Mouse (Mus musculus) activated CD4-positive, CD25-positive, alpha-beta regulatory T cell, adult 4 months (primary cell): Measurements from ENCODE around the gene Pdik1l. TPM values are rescaled to one million over a fixed set of nuclear protein-coding genes. Genes with fewer than 3 reads are reported as not detected.

Source experiments
- ATAC-seq: one replicate; pipeline ENCODE4 v1.8.0; 2017
- polyA plus RNA-seq, 2 experiments: library from polyadenylated mRNA; unstranded; fragments of 100-300 nt; shearing (Covaris generic); gene quantifications; one replicate each; pipeline ENCODE4 v1.2.1; 2017

The Pdik1l gene
- polyA plus RNA-seq = 10 to 100 TPM; 17.2 to 19.1 TPM

DNA sequence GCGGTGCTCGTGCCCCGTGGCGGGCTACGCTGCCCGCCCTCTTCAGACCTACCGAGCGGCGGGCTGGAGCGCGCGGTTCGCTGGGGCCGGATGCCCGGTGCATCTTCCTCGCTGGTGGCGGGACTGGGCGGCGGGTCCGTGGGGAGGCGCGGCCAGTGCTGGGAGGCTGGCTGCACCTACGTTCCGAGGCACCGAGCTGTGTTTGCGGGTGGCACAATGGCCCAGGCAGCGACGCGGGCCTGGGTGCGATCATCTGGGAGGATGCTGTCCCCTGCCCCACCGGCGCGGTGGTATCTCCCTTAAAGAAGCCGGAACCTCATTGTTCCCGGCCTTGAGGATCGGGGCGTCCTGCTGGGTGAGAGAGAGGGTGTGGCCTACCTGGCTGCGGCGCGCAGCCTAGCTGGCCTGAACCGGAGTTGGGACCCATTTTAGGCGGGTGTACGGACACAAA, at the start of gene Pdik1l:
Gene Pdik1l (minus strand): TSS at position 321 of the 451 bp plus-strand sequence.
- peak; percentile 76 for ATAC-seq

- no peak for ATAC-seq
Measured at GRCm38 (mm10) chr4:134330281-134330680, 42.6 kb upstream of the Pdik1l start.

DNA sequence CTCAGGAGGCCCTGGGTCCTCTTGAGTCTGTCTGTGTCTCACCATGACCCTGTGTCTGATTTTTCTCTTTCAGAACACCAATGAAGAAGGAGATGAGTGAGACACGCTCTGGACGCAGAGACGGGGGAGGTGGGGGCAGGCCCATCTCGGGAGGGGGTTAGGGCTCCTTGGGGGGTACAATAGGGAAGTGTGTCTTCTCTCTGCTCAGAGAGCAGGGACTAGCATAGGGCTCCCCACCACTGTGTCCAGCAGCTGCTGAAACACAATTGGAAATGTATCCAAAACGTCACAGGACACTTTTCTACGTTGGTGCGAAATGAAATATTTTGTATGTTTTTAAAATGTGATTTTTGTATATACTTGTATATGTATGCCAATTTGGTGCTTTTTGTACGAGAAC, 41.1 kb upstream of the Pdik1l start:
- ATAC-seq = no peak

DNA sequence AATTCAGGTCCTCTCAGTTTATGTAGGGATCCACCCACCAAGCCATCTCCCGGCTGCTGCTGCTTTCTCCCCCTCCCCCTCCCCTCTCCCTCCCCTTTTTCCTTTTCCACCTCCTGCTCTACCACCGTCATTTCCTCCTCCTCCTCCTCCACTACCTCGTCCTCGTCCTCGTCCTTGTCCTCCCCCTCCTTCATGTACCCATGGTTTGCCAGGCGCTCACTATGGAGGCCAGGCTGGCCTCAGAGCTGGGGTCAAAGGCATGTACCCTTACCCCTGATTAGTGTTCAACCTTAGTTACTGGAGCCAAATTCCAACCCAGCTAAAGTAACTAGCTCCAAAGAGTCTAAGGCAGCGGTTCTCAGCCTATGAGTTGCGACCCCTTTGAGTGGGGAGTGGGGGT, 40.5 kb upstream of the Pdik1l start:
- no peak for ATAC-seq

DNA sequence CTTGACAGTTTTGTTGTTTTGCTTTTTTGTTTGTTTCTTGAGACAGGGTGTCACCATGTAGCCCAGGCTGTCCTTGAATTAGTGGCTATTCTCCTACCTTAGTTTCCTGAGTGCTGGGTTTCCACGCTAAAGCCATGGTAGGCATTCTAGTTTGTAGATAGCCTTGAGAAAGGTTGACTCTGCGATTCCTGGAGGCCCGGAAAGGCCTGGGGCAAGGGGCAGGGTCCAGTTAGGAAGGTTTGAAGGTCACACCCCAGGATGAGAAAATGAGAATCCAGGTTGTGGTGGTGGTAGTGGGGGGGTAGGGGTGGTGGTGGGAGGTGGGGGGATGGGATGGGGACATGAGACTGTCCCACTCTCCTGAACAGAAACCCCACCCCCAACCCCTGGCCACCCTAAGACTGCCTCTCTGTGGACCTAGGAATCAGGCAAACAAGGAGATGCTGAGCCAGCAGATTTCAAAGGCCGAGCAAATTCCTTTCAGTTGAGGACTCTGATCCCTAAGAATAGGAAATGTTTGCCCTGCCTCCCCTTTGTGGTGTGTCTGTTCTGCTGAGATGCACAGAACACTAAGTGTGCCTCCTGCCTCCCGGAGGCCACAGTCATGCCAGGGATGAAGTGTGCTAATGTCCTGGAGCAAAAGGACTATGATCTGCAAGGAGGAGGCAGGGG, 39.3 kb upstream of the Pdik1l start:
- ATAC-seq = no peak

DNA sequence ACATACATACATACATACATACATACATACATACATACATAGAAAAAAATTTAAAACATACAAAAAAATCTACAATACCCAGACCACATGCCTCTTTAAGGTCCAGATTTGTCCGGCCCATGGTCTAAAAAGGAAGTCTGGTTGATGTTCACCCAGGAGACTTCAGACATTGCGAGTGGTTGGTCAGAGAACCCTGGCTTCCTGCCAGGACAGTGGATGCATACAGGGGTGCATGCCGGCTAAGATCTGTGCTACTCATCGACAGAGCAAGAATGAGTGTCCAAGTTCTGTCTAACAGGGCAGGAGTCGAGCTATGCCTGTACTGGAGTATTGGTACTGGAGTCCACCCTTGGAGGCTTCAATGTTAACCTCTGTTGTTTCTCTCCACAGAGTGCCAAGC, 37.0 kb upstream of the Pdik1l start:
- no peak for ATAC-seq

DNA sequence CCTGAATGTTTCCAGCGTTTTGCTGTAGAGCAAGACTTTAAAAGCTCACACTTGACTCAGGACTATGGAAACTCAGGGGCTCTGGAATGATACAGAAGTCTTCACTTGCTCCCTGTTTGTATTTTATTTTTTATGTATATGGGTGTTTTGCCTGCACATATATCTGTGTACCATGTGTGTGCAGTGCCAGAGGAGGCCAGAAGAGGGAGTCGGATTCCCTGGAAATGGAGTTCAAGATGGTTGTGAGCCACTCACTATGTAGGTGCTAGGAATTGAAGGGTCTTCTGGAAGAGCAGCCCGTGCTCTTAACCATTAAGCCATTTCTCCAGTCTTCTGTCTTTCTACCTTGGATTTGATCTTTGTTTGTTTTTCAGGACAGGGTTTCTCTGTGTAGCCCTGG, 33.8 kb upstream of the Pdik1l start:
- no peak for ATAC-seq

DNA sequence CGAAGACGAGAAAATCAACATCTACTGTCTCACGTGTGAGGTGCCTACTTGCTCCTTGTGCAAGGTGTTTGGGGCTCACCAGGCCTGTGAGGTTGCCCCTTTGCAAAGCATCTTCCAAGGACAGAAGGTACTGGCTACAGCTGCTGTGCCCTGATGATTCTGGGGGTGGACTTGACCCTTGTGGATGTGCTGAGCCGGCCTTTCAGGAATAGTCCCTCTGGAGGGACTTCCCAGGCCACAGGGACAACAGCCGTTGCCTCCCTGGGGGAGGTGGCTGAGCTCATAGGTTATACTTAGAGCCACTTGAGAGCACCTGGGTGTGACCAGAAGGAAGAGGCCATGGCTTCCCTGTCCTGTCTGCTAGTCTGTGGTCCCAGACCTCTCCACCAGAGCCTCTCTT, 32.0 kb upstream of the Pdik1l start:
- no peak for ATAC-seq

GRCm38 (mm10) chr4:134319074-134319473, 31.4 kb upstream of the Pdik1l start:
- ATAC-seq = no peak

DNA sequence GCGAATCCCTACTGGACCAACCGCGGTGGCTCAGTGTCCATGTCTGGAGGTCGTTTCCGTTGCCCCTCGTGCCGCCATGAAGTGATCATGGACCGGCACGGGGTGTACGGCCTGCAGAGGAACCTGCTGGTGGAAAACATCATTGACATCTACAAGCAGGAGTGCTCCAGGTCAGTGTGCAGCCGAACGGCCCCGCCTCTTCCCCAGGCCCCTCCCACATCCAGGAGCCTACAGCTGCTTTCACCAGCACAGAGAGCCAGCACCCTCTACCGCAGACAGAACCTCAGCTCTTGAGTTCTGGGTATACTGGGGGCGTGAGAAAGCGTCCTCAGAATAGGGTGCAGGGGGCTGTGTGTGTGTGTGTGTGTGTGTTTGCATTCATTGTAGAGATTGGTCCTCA, 28.7 kb upstream of the Pdik1l start:
- ATAC-seq = no peak

GRCm38 (mm10) chr4:134315470-134315869, 27.8 kb upstream of the Pdik1l start:
- ATAC-seq = no peak

- ATAC-seq = no peak
Measured at GRCm38 (mm10) chr4:134314876-134315275, 27.2 kb upstream of the Pdik1l start, which contains the start of gene Trim63. Gene Trim63, plus strand, starts transcription at chr4:134315120.

DNA sequence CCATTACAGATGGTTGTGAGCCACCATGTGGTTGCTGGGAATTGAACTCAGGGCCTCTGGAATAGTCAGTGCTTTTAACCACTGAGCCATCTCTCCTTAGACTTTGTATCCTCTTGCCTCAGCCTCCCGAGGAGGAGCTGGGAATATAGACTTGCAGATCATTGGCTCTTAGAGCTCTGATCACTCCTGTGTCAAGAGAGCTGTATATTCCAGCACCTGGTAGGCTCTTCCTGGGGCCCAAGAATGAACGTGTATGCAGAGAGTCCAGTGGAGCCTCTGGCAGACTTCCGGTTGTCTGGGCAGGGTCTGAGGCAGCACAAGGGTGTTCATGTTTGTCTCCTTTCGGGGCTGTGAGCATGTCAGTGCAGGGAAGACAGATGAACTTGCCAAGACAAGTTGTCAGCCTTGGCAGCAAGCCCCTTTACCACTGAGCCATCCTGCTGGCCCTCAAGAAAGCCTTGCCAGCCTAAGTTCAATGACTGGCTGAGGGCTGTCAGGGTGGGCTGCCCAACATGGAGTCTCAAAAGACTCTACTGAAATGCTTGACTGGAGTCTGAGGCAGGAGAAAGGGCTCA, 26.5 kb upstream of the Pdik1l start:
- ATAC-seq = no peak

DNA sequence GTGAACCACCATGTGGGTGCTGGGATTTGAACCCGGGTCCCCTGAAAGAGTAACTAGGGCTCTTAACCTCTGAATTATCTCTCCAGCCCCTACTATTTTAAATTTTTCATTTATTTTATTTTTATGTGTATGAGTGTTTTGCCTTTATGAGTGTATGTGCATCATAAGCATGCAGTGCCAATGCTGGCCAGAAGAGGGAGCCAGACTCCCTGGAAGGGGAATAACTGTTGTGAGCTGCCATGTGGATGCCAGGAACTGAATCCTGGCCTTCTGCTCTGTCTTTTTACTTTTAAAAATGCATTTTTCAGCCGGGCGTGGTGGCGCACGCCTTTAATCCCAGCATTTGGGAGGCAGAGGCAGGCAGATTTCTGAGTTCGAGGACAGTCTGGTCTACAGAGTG, 25.2 kb upstream of the Pdik1l start:
- ATAC-seq = no peak

GRCm38 (mm10) chr4:134312341-134312740, 24.6 kb upstream of the Pdik1l start:
- ATAC-seq = no peak

GRCm38 (mm10) chr4:134311784-134312183, 24.1 kb upstream of the Pdik1l start:
- ATAC-seq = no peak

DNA sequence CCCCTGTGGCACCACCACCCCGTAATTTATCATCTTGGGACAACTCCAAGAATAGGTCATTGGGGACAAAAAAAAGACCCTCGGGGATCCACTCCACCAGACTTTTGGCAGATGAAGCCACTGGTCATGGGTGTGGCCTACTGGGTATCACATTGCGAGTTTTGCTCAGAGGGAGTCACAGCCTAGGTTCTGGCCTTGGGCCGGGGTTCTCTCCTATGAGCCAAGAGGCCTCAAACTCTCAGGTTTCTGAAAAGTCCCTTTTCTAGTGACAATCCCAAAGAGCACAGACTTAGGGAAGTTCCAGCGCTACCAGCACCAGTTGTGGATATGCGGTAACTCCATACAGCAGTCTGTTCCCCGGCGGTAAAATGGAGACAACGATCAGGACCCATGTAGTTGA, 23.0 kb upstream of the Pdik1l start:
- no peak for ATAC-seq

GRCm38 (mm10) chr4:134310106-134310505, 22.4 kb upstream of the Pdik1l start:
- no peak for ATAC-seq

DNA sequence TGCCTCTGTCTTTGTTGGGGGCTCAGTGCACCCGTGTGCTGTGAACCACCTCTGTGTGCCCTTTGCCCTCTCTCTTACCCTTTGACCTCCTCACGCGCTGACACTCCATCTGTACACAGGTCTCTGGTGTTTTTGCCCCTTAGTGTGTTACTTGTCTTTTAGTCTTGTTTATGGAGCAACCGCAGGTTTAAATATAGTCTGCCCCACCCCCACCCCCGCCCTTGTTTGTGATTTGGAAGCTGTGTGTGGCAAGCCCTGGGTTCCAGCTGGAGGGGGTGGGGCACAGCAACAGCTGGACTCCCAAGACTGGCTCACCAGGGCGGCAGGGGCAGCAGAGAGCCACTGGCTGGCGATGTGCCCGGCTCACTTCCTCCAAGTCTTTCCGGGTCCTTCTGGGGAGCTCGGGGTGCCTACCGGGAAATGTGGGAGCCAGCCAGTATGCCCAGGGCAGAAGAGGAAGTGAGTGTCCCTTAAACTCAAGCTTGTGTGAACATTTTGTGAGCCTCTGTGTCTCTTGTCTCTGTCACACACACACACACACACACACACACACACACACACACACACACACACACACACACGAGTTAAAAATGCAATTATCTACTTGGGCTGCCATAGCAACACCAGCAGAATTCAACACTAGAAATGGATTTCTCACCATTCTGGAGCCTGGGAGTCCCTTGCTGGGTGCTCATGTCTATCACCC, 19.8 kb upstream of the Pdik1l start:
- ATAC-seq = no peak

DNA sequence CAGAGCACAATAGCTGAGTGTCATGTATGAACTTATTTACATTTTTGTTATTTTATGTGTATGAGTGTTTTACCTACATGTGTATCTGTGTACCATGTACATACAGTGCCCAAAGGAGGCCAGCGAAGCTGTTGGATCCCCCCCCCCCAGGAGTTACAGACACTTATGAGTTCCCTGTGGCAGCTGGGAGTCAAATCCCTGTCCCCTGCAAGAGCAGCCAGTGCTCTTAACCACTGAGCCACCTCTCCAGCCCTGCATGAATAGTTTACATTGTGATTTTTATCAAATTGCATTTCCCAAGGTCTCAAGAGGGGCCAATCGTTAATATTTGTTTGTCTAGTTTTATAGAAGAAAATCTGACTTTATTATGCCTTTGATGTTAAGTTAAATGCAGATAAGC, 19.3 kb upstream of the Pdik1l start:
- ATAC-seq = no peak

DNA sequence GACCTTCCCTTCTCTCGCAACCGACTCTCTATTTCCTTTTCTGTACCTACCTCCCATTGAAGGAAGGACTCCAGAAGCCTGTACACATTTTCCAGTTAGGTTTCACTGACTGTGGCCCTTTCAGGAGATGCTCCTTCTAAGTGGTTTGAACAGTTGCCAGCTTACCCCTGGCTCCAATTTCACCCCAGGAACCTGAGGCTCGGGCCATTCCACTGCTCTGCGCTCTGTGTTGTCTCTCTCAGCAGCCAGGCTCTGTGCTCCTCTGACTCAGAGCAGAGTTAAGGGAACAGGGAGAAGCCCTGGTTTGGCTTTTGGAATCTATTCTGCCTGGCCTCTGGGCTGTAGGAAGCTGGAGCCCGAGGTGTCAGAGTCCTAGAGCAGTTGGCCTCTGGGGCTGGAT, 14.4 kb upstream of the Pdik1l start:
- ATAC-seq = no peak

DNA sequence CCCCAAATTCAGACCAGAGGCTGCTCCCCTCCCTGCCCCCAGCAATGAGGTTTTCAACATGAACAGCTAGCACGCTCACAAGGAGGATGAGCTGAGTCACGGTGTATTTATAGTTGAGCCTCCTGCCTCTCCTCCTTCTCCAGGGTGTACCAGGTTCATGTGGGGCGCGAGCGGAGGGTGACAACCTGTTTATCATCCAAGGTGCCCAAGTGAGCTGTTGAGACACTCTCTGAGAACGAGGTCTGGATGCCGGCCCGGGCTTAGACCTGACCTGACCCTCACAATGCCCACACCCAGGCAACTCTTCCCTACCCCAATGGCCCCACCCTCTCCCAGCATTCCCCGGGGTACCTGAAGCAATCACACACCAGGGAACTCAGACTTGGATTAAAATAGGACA, 12.6 kb upstream of the Pdik1l start:
- no peak for ATAC-seq

GRCm38 (mm10) chr4:134299498-134299810, 11.8 kb upstream of the Pdik1l start:
- no peak for ATAC-seq
